Mouse (Mus musculus) large intestine, adult 2 months (tissue): ENCODE measurements around the gene Gclm. TPM values are rescaled to one million over a fixed set of nuclear protein-coding genes. Genes with fewer than 3 reads are reported as not detected.
"Not testable (repeated sequence)": the region's sequence is repeated elsewhere in the genome, so short reads cannot be mapped to it uniquely, and the experiment has no call there.

Source experiments
- DNase-seq: peaks from one replicate; pipeline ENCODE4 v3.0.0-alpha.2; 2012; ENCODE audit warnings: low read depth, low spot score
- WGBS: fragments of 180-500 bp; shearing (Covaris S2); methylation state at CpG from one replicate; pipeline ENCODE4 v1.1.7; 2018; 5-methylcytosine and 5-hydroxymethylcytosine counted together
- polyA plus RNA-seq: library from polyadenylated mRNA; depleted of rRNA; stranded (reverse); fragments of >200 nt; gene quantifications from 2 replicates; pipeline ENCODE4 v1.2.3, GENCODE M21; 2012

Gene Gclm
- polyA plus RNA-seq, 1 experiment, result 45.9 TPM

DNA sequence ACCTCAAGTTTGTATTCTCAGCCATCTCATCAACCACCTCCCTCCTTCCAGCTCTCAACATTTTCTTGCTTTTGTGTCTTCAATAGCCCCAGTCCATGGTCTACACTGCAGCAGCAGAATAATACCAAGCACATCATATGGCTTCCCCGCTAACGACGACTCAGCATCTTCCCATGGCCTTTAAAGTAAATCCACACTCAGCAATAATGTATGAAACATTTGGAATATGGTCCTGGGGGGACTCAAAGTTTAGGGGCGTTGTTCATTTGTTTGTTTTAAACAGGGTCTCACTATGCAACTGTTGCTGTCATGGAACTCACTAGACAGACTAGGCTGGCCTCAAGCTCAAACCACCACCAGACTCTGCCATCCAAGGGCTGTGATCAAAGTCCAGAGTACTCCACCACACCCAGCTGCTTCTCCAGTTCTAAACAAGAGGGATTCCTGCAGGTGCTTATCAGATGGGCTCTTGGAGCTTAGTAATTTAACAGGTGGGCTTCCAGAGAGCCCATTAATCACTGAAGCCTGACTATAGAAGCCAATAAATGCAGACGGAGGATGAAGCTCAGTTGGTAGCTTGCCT is 43.3 kb downstream of the Gclm start:
- WGBS, result 64% methylated on average over 5 of the region's 5 CpGs
- no peak for DNase-seq

DNA sequence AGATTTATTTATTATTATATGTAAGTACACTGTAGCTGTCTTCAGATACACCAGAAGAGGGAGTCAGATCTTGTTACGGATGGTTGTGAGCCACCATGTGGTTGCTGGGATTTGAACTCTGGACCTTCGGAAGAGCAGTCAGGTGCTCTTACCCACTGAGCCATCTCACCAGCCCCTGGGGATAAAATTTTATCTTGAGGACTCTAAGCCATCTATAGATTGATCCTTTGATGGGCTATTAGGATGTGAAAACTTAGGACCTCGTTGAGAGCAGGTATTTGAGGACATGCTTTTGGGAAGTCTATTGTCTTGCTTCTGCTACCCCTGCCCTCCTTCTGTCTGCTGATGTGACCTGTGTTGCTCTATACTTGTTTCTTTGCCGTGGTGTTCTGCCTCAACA is 44.0 kb downstream of the Gclm start:
- not testable (repeated sequence) for DNase-seq
- WGBS, result 72% methylated on average over 4 of the region's 4 CpGs

DNA sequence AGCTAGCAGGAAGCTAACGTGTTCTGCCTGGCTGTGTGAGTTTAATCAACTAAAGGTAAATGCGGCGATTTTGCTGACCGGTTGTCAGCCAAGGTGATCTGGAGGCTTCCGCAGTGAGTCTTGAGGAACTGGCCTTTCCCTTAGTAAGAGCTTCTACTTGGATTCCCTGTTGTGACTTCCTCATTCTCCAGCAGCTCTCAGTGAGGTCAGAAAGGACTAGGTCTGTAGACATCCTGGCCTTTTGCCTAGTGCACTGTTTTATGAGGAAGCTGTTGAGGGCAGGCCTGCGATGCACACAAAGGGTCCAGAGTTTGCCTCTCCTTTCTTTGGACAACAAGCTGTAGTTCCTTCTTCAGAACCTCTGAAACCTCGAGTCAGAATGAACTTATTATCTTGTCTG is 45.3 kb downstream of the Gclm start:
- 21% methylated on average over 7 of the region's 7 CpGs for WGBS
- DNase-seq, result peak; percentile 91

DNA sequence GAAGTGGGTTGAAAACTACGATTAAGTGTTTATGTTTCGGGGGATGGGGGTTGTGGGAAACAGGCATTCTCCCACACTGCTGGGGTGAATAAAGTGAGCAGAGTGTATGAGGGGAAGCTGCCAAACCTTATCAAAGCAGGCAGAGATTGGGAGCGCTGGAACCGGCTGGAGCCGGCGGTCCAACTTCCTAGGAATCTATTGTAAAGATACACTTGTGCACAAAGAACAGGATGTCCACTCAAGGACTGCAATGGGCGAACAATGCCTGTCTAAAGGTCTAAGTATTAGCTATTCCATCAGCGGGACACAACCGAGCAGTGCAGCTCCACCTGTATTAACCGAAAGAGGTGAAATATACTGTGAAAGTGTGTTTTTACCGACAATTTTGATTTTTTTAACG is 46.5 kb downstream of the Gclm start:
- 69% methylated on average over 12 of the region's 12 CpGs for WGBS
- DNase-seq, result no peak

DNA sequence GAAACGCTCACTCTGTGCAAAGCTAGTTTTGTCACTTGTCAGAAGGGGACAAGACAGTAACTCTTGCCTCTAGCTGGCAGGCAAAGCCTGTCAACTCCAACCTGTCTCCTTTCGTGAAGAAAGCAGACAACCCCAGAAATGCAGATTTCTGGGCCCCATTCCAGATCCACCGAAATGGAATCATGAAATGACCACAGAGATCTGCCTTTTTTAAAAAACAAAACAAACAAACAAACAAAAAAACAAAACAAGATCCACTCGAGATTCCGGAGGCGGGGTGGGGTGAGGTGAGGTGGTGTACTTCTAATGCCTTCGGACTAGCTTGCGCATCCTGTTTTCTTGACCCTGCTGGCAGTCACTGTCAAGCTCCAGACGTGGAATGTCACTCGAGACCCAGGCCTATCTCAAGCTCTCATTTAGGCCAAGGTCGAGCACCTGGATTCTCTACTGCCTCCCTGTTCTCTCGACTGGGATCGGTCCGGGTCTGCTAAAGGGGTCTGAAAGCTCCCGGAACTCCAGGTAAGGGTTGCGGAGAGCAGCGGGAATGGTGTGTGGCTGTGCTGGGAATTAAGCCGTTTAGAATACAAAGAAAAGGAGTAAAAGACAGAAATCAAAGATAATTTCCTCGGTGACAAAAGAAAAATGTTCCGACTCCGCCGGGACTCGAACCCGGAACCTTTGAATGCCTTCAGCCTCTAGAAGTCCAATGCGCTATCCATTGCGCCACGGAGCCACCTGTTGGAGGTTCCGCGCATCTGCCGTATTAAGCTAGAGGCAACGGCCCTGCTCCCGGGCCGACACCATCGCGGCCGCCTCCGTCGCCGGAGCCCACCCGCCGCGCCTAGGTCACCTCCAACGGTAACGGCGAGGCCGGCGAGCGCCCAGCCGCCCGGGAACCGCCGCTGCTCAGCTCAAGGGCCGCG is 47.2 kb downstream of the Gclm start:
- no peak for DNase-seq
- WGBS, result 11% methylated on average over 54 of the region's 54 CpGs

DNA sequence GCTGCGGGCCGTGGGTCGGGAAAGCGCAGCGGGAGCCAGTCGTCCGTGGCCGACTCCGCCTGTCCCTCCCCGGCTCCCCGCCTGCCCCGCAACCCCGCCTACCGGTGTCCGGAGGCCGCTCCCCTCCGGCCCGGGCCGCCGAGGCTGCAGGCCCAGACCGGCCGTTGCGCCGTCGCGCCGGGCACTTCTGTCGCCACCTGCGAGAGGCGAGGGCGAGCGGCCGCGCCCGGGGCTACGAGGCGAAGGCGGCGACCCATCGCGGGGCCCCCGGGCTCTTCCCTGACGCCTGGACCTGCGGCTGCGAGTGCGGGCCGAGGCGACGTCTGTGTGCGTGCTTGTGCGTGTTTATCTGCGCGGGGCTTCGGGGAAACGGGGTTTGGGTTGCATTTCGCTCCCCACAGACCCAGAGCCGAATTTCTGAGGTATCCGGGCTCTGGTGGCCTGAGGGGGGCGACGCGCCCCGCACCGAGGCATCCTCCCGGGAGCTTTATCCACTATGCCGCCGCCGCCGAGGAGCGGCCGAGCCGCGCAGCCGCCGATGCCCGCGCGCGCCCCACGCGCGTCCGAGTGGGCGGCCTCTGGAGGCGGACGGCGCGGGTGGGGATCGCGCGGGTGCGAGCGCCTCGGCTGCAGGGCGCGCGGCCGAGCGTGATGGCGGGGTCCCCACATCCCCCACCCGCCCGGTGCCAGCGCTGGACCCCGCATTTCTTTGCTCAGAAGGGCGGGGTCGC is 48.0 kb downstream of the Gclm start:
- WGBS, result under 1% methylated on average over 94 of the region's 105 CpGs
- DNase-seq, result no peak

DNA sequence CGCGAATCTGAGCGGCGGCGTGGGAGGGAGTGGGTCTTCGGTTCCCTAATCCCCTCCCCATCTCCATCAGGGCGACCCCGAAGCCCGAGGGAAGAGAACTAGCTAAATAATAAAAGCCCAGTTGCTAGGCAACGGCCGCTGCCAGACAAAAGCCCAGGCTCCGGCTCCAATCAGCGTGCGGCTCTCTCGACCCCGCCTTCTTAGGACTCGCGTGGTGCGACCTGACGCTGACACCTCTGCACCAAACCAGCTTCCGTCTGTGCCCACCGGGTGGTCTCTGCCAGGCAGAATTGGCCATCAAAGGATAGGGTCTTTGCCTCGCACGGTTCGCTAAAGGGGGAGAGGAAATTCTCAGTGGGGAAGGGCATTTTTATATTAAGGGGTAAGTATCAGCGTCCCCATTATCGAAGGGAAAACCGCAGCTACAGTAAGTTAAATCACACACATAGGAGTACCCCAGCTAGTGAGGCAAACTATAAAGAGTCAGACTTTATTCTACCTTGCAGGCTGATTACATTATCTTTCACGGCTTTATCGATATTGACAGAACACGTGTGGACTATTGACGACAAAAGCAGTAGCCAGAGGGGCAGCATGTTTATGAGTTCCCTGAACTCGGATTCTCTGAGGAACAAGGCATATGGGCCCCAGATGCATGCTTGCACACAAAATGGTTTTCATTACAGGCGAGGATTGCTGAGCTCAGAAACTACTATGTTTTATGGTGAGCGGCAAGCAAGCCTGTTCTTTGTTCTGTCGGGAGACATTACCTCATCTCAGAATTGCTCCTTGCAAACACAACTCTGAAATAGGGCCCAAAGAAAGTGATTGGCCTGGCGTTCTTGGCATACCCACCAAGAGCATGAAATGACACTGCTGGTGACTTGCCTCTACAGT is 48.8 kb downstream of the Gclm start, which contains the start of gene Bcar3:
Gene Bcar3, plus strand, starts transcription at position 183 of the 897 bp plus-strand sequence.
- 4% methylated on average over 37 of the region's 37 CpGs for WGBS
- DNase-seq, result peak; percentile 84

DNA sequence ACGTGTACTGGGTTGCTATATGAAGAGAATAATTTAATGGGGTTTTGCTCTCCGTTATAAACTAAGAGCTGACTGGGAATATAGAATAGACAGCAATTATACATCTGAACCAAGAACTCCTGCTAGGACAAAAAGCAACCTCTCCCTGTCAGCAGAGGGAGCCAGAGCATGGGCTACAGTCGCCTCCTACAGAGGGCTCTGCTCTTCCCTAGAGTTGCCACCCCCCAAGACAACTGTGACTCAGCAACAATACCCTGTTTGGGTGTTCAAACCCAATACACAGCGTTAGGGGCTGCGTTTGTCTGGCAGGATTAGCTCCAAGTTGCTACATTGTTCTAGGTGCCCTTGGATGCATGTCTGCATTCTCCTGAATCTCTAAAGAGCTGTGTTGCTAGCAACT is 50.2 kb downstream of the Gclm start:
- DNase-seq, result no peak
- WGBS, result 17% methylated on average over 5 of the region's 5 CpGs

DNA sequence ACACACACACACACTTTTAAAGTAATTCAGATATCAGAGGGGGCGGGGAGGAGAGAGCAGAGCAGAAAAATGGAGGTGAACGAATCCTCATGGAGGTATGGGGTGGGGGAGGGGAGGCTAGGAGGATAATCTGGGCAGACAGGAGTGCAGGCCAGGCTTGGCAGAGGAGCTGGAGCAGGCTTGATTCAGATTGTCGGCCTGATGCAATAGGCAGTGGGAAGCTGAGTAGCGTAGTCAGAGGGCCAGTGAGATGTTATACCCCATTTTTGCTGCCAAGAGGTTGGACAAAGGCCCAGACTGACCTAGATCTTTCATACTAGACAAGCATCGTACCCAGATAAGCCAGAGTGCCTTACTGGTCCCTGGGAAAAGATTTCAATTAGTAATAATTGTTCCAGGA is 51.6 kb downstream of the Gclm start:
- WGBS, result 69% methylated on average over 5 of the region's 5 CpGs
- DNase-seq, result no peak

DNA sequence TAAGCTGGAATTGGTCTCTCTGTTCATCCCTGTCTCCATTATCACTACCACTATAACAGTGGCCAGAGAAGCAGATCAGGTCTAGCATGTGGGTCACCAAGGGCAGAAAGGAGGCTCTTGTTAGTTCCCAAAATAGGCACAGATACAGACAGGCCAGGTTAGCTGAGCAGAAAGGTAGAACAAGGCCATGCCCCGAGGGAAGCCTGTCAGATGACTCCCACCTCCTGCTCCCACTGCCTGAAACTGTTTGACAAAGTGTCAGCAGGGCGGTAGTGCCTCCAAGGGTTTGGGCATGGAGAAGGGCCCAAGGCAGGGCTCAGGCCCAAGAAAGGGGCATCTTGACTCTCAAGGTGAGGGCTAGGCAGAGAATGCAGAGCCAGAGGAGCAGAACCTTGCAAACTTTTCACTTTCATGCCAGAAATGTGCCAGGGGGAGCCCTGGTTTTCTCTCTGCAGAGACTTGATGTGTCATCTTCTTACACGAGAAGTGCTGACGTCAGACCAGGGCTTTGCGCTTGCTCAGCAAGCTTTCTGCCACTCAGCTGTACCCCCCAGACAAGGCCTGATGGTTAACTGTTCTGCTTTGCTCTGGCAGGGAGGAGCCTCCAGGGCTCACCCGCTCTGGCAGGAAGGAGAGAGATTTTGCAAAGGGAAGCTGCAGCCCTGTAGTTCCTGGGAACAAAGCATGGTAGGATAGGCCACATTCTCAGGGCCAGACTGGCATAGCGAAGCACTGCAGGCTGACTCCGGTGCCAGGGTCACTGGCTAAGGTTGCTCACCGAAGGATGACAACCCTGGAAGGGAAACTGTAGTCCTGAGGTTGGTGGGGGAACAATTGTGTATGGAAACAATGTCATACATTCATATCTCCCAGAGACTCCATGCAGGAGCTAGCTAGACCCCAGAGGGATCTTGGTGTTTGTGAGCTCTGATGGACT is 55.9 kb downstream of the Gclm start:
- no peak for DNase-seq
- 62% methylated on average over 9 of the region's 9 CpGs for WGBS

DNA sequence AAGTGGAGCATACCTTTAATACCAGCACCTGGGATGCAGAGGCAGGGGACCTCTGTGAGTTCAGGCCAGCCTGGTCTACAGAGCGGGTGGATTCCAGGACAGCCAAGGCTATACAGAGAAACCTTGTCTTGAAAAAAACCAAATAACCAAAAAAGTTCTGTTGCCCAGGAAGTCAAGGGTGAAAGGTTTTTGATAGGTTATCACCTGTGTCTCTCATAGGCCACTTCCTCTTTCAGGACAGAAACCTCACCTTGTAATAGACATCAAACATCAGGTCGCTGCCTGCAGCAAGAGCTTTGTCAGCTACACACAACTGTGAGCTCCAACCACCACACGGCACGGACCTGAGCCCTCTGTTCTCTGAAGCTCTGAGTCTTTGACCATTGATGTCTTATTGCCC is 59.2 kb downstream of the Gclm start:
- DNase-seq, result no peak
- 82% methylated on average over 4 of the region's 4 CpGs for WGBS

DNA sequence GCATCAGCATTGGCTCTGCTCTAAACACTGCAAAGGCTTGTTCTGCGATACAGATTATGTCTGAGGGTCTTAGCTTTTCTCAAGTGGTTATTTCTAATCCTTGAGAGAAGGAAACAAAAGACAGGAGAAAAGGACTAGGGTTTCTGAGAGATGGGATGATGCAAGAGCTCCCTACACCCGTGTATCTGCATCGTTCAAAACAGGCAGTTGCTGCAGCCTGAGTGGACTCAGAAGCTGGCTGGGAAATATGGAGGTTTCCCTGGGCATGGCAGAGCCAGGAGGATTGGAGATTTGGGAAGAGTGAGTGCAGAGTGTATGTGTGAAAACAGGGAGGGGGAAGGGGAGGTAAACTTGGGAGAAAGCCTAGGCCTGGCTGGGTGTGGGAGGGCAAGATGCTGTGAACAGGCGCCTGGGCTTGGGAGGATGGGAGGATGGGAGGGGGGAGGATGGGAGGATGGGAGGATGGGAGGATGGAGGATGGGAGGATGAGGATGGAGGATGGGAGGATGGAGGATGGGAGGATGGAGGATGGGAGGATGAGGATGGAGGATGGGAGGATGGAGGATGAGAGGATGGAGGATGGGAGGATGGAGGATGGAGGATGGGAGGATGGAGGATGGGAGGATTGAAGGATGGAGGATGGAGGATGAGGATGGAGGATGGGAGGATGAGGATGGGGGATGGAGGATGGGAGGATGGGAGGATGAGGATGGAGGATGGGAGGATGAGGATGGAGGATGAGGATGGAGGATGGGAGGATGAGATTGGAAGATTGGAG is 62.7 kb downstream of the Gclm start:
- DNase-seq, result no peak
- 44% methylated on average over 4 of the region's 4 CpGs for WGBS

DNA sequence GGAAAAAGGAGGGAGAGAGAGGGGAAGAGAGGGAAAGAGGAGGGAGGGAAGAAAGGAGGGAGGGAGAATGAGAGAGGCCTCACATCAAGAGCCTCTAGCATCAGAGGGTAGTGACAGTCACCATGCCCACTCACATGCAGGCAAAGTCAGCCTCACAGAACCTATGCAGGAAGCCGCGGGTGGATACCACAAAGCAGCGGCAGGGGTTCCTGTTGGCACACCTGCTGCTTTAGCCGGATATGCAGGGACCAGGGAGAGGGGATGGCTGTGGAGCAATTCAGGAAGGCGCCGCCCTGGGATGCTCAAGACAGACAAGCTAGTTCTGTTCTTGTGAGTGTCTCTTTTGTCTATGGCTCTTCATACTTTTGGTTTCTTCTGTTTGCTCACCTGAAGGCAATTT is 63.6 kb downstream of the Gclm start:
- DNase-seq, result no peak
- WGBS, result 26% methylated on average over 6 of the region's 6 CpGs

DNA sequence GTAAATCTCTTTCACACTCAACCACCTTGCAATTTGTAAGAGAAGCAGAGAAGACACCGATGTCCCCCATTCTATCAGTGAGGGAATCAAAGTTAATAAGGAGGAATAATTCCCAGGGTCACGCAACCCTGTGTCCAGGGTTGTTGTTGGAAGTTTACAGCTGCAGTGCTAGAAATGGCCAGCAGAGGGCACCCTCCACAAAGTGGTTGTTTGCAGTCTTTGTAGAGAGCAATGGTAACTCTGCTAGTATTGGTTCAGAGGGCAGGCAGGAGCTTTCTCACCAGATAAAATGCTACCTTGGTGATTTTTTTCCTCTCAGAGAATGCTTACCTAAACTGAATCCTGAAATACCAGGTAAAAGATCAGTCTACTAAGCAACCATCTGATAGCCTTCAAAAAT is 66.7 kb downstream of the Gclm start:
- WGBS, result 17% methylated on average over 2 of the region's 2 CpGs
- DNase-seq, result no peak

DNA sequence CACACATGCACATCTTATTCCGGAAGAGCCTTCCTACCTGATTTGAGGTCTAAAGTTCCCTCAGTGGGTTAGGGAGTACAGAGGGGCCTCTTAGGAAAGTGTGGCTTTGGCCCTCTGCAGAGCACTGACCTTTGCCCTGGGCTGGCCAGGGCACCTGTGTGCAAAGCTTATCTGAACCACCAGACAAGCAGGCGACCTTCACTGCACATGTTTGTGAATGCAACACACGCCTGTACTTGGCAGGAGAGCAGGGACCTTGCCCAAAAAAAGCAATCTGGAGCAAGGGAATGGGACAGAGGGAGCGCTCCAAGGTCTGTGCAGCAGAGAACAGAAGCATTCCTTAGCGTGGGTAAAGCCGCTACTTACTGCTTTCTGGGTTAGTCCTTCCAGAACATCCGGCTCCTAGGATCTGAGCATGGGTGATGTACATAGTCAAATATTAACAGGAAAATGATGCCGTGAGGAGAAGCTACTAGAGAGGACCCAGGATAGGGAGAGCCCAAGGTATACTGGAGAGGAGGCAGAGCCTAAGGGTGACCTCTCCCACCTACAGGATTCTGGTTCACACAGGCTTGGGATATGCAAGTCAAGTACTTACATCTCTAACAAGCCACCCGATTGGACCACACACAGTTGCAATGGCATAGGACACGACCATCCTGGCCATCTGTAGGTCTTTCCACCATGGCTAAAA is 67.7 kb downstream of the Gclm start:
- WGBS, result 48% methylated on average over 10 of the region's 10 CpGs
- DNase-seq, result no peak

DNA sequence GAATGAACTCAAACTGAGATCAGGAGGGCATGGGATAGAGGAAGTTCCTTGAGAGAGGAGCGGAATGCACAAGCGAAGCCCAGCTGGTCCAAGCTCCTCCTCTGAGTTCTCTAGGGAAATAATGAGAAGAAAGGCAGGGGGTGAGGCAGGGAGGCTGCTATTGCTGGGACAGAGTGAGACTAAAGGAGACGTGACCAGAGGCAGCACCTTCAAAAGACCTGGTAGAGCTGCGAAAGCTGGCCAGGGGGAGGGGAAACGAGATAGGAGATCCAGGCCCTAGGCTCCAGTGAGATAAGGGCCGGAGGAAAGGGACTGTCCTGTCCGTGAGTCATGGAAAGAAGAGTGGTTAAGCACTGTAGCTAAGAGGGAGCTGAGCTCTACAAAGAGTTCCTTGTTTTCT is 68.6 kb downstream of the Gclm start:
- 84% methylated on average over 7 of the region's 7 CpGs for WGBS

DNA sequence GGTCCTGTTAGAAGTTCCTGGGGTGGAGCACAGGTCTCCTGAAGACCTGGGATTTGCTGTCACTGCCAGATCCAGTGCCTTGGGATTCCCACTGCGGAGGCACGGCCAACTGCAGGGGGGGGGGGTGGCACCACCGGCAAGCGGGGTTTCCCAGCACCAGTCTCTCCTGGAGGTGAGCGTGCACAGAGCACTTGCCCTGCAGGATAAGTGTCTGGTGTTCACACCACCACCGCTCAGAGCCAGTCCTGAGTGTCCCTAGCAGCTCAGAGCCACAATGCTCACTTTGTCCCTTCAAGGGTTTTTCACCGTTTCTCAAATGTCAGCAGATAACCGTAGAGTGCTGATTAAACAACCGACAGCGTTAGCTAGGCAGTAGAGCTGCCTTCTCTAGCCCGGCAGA is 71.3 kb downstream of the Gclm start:
- 34% methylated on average over 11 of the region's 11 CpGs for WGBS
- no peak for DNase-seq

More for the DNA sequence above, 68.6 kb downstream of the Gclm start:
- no peak for DNase-seq
